Mouse (Mus musculus) thymus, adult 2 months (tissue): ENCODE results near the gene Ppp1r32.

Source experiments
- CTCF ChIP-seq: fragments of 200-500 bp; IDR thresholded peaks from 2 replicates; pipeline ENCODE4 v1.5.1; 2012; ENCODE audit warnings: mild to moderate bottlenecking, control low read depth, low read length, moderate library complexity, borderline replicate concordance; ENCODE audit not compliant: control insufficient read depth, poor library complexity, insufficient read depth; ENCODE audit errors: extremely low read depth
- POLR2A ChIP-seq: fragments of 200-500 bp; IDR thresholded peaks from 2 replicates; pipeline ENCODE4 v1.6.1; 2012; ENCODE audit warnings: mild to moderate bottlenecking, low read length, control low read depth, moderate library complexity; ENCODE audit not compliant: control insufficient read depth, poor library complexity, insufficient read depth; ENCODE audit errors: extremely low read depth

- 0 out of 2 replicates have a peak, but pooled peaks have one; percentile 58 for TF ChIP-seq POLR2A
- peak; percentile 39; the same call in 1 of the 2 replicates for TF ChIP-seq CTCF
These were observed 42.6 kb upstream of the Ppp1r32 start, which contains the start of gene Cpsf7 for GRCm38 (mm10) chr19:10525106-10525901.
